ENCODE assay signal across 12 mouse cellular contexts in the genomic region with DNA sequence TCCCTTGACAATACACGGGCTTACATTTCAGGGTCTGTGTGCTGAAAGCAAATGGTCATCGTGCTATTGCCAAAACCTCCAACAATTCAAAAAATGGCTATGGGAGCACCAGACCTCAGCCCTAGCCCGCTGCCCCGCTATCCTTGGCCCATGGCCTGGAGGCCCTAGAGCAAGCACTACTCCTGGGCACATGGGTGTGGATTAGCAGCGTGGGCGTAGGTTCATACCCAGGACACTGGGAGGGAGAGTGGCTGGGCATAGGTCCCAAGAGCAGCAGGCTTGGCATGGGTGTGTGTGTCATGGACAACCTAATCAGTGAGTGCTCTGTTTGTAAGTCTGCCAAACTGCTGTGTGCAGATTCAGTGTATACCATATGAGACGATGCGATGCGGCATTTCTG. TPM values are rescaled to one million over a fixed set of nuclear protein-coding genes. Genes with fewer than 3 reads are reported as not detected.
DNase-seq lines count a peak whose midpoint lies in the region; ATAC-seq lines count a peak whose summit lies in the region.
"Had no signal": no experiment of that assay in that cellular context is flagged by ENCODE, and none has a peak within 500 bp of the region (broad histone marks: within the 10 kb centered on the region; RNA-seq: fewer than 3 reads in every experiment).

No protein-coding gene starts in this region.

- peaks cover 30% of the 10 kb centered on the region for H3K4me1 ChIP-seq in heart, embryonic 12.5 days (replicated peaks)
- peaks cover 15 to 17% of the 10 kb centered on the region in 2 experiments; a peak in 3 of 4 replicates for H3K4me1 ChIP-seq in heart, embryonic 14.5 days (ENCODE audit: control insufficient read depth in 2 of 2, insufficient read depth in 2 of 2, low read length in 2 of 2)

- no peak for ATAC-seq in heart, embryonic 12.5 days (ENCODE audit: insufficient number of reproducible peaks, low FRiP score)
- ATAC-seq in heart, embryonic 14.5 days (ENCODE audit: insufficient number of reproducible peaks, insufficient read depth, low FRiP score, low read depth) = peak; percentile 59; the same call in 1 of the 2 replicates
- ATAC-seq in megakaryocyte progenitor cell, adult 5-6 weeks (replicated peaks; ENCODE audit: poor library complexity) = peak; percentile 61
- no peak for ATAC-seq in inflammation-experienced regulatory T-cells, adult 6 months

- peaks cover 56% of the 10 kb centered on the region for H3K36me3 ChIP-seq in heart, embryonic 12.5 days
- peaks cover 65% of the 10 kb centered on the region for H3K36me3 ChIP-seq in heart, embryonic 14.5 days (ENCODE audit: control insufficient read depth, insufficient read depth, low read length)

- 87% methylated on average over 9 of the region's 9 CpGs for WGBS in heart, embryonic 12.5 days
- whole genome bisulfite sequencing in heart, embryonic 14.5 days = 82% methylated on average over 9 of the region's 9 CpGs

- H3K9me3 ChIP-seq in heart, embryonic 12.5 days (replicated peaks) = no peaks in the 10 kb centered on the region
- no peaks in the 10 kb centered on the region for H3K9me3 ChIP-seq in heart, embryonic 14.5 days (ENCODE audit: control insufficient read depth, low read length)

- no peak overlapping the region for H3K9ac ChIP-seq in heart, embryonic 12.5 days
- H3K9ac ChIP-seq in heart, embryonic 14.5 days (ENCODE audit: low read length) = no peak overlapping the region
- H3K9ac ChIP-seq: liver, embryonic 14.5 days had no signal

- no peak overlapping the region for H3K4me3 ChIP-seq in heart, embryonic 12.5 days
- H3K4me3 ChIP-seq in heart, embryonic 14.5 days (ENCODE audit: control insufficient read depth in 1 of 2, insufficient read depth in 1 of 2, low read depth in 1 of 2, low read length in 2 of 2) = no peak overlapping the region

- DNase-seq in heart, adult 11 months = peak; percentile 98
- peak; percentile 32 for DNase-seq in cerebellum, adult 8-10 months
- no peak for DNase-seq in left cerebral cortex, adult 11 months (ENCODE audit: low spot score)
- DNase-seq in right cerebral cortex, postnatal 36 days (ENCODE audit: low spot score in 2 of 2) = no peak

- H3K27ac ChIP-seq in heart, embryonic 12.5 days (ENCODE audit: poor library complexity, severe bottlenecking) = no peak overlapping the region
- no peak overlapping the region; a peak in 1 of 4 replicates for H3K27ac ChIP-seq in heart, embryonic 14.5 days (replicated peaks in 1 of 2; ENCODE audit: control insufficient read depth in 1 of 2, insufficient read depth in 1 of 2, low read depth in 2 of 2, low read length in 2 of 2)
- H3K27ac ChIP-seq: liver, embryonic 14.5 days had no signal

- H3K4me2 ChIP-seq in heart, embryonic 12.5 days = no peak overlapping the region
- H3K4me2 ChIP-seq in heart, embryonic 14.5 days (ENCODE audit: low read length) = no peak overlapping the region

- no peaks in the 10 kb centered on the region for H3K27me3 ChIP-seq in heart, embryonic 12.5 days (replicated peaks)
- no peaks in the 10 kb centered on the region for H3K27me3 ChIP-seq in heart, embryonic 14.5 days (ENCODE audit: control insufficient read depth, insufficient read depth, low read length)

RNA-seq across cellular contexts. Expression of gene Golt1a, which starts 13.2 kb away (rescaled TPM):
- polyA plus RNA-seq in heart, embryonic 12.5 days (2016; fragmentation: Nextera tagmentation; extraction: Ambion mirVana) = not detected in 2 replicates
- polyA plus RNA-seq in heart, embryonic 14.5 days (2014; fragmentation: Nextera tagmentation; extraction: Ambion mirVana) = not detected in 2 replicates
- not detected in 2 replicates for total RNA-seq in megakaryocyte progenitor cell, adult 5-6 weeks (2015)
- total RNA-seq in megakaryocyte progenitor cell, adult 5-6 weeks (2017) = not detected in 2 replicates
- not detected for polyA plus RNA-seq in inflammation-experienced regulatory T-cells, adult 6 months (2017; shearing (Covaris generic))
- total RNA-seq: layer of hippocampus, adult 8-10 months had no signal
- polyA plus RNA-seq: neural tube, embryonic 14.5 days had no signal

RNA-seq across cellular contexts. Expression of gene Kiss1, which starts 25.3 kb away (rescaled TPM):
- not detected in 2 replicates for polyA plus RNA-seq in heart, embryonic 12.5 days (2016; fragmentation: Nextera tagmentation; extraction: Ambion mirVana)
- not detected in 2 replicates for polyA plus RNA-seq in heart, embryonic 14.5 days (2014; fragmentation: Nextera tagmentation; extraction: Ambion mirVana)
- not detected in 2 replicates for total RNA-seq in megakaryocyte progenitor cell, adult 5-6 weeks (2015)
- not detected in 2 replicates for total RNA-seq in megakaryocyte progenitor cell, adult 5-6 weeks (2017)
- polyA plus RNA-seq in inflammation-experienced regulatory T-cells, adult 6 months (2017; shearing (Covaris generic)) = not detected
- total RNA-seq: adrenal gland, postnatal 4 days; layer of hippocampus, adult 8-10 months had no signal
- polyA plus RNA-seq: liver, embryonic 14.5 days; neural tube, embryonic 14.5 days had no signal

RNA-seq across cellular contexts. Expression of gene Ren1, which starts 53.9 kb away (rescaled TPM):
- polyA plus RNA-seq in heart, embryonic 12.5 days (2016; fragmentation: Nextera tagmentation; extraction: Ambion mirVana) = 0.18 TPM in 1 of 2 replicates, not detected in the other
- not detected in 2 replicates for polyA plus RNA-seq in heart, embryonic 14.5 days (2014; fragmentation: Nextera tagmentation; extraction: Ambion mirVana)
- not detected in 2 replicates for total RNA-seq in megakaryocyte progenitor cell, adult 5-6 weeks (2015)
- total RNA-seq in megakaryocyte progenitor cell, adult 5-6 weeks (2017) = not detected in 2 replicates
- polyA plus RNA-seq in inflammation-experienced regulatory T-cells, adult 6 months (2017; shearing (Covaris generic)) = not detected
- total RNA-seq: layer of hippocampus, adult 8-10 months had no signal

Comparison
In these comparisons a context has a peak if more than half of its experiments do, and no peak if none do; other contexts are left out.
1. ATAC-seq: peak in heart, embryonic 14.5 days (single experiment) and megakaryocyte progenitor cell, adult 5-6 weeks (single experiment); none in heart, embryonic 12.5 days (single experiment) and inflammation-experienced regulatory T-cells, adult 6 months (single experiment).
2. DNase-seq: peak in heart, adult 11 months (single experiment) and cerebellum, adult 8-10 months (single experiment); none in left cerebral cortex, adult 11 months (single experiment) and right cerebral cortex, postnatal 36 days (0 of 2).